Mouse (Mus musculus) right cerebral cortex, postnatal 14 days (tissue): ENCODE data around the gene Cdk9.

Experiments used
- DNase-seq: peaks from one replicate; pipeline ENCODE4 v3.0.0; 2022

Gene Cdk9

GRCm38 (mm10) chr2:32671907-32672595 lies 40.8 kb downstream of the Cdk9 start:
- DNase-seq, result no peak

- DNase-seq, result no peak
Measured at GRCm38 (mm10) chr2:32671147-32671546, 41.7 kb downstream of the Cdk9 start.

GRCm38 (mm10) chr2:32669876-32670275 lies 43.0 kb downstream of the Cdk9 start:
- no peak for DNase-seq

- no peak for DNase-seq
Measured at GRCm38 (mm10) chr2:32668176-32668575, 44.7 kb downstream of the Cdk9 start.

GRCm38 (mm10) chr2:32667775-32668174 lies 45.1 kb downstream of the Cdk9 start:
- DNase-seq, result no peak

- no peak for DNase-seq
Measured at GRCm38 (mm10) chr2:32665853-32666252, 47.0 kb downstream of the Cdk9 start.

GRCm38 (mm10) chr2:32665345-32665744 lies 47.5 kb downstream of the Cdk9 start:
- DNase-seq, result no peak

GRCm38 (mm10) chr2:32662291-32662690 lies 50.6 kb downstream of the Cdk9 start:
- no peak for DNase-seq

GRCm38 (mm10) chr2:32661509-32662107 lies 51.3 kb downstream of the Cdk9 start:
- no peak for DNase-seq

- DNase-seq, result no peak
Measured at GRCm38 (mm10) chr2:32658873-32659272, 54.0 kb downstream of the Cdk9 start.

GRCm38 (mm10) chr2:32655826-32656225 lies 57.0 kb downstream of the Cdk9 start:
- no peak for DNase-seq
